Comparison of ENCODE assay signal across 21 mouse cellular contexts in the genomic region with DNA sequence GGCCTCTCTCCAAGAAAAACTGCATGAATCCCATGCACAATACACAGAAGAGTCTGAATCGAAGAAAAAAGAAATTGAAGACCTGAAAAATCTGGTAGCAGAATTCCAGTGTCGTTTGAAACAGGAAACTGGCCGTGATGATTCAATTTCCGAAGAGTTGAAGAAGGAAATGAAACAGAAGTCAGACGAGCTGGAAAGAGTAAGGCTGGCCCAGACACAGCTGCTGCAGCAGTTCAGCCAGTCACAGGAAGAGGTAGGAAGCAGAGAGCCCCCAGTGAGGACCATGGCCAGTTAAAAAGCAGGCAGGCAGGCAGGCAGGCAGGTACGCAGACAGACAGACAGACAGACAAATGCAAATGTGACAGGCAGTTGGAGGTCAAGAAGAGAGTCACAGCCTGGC.
DNase-seq lines count a peak whose midpoint lies in the region; ATAC-seq lines count a peak whose summit lies in the region.
"Had no signal": no experiment of that assay in that cellular context is flagged by ENCODE, and none has a peak within 500 bp of the region (broad histone marks: within the 10 kb centered on the region; RNA-seq: fewer than 3 reads in every experiment).

No protein-coding gene starts in this region.

- DNase-seq in heart, postnatal 4 days: no peak
- peak; percentile 14 for DNase-seq in 416B (ENCODE audit: low read depth)
- DNase-seq in embryonic facial prominence, embryonic 10.5 days (ENCODE audit: low spot score): peak; percentile 43
- DNase-seq in midbrain, embryonic 10.5 days (ENCODE audit: low spot score): no peak
- no peak for DNase-seq in lung, postnatal 4 days
- DNase-seq in cerebellum, adult 18-20 months: no peak
- DNase-seq: adrenal gland, postnatal 14 days; cerebellum, postnatal 25 days; gastrocnemius, postnatal 36 days; layer of hippocampus, adult 9-11 months; liver, postnatal 0 days; right cerebral cortex, adult 18-20 months; spleen, adult 18-20 months; thymus, postnatal 25 days had no signal

- no peaks in the 10 kb centered on the region for H3K9me3 ChIP-seq in heart, embryonic 11.5 days (replicated peaks; ENCODE audit: control insufficient read depth, low read length)
- no peaks in the 10 kb centered on the region for H3K9me3 ChIP-seq in embryonic facial prominence, embryonic 10.5 days
- H3K9me3 ChIP-seq in limb, embryonic 12.5 days: no peaks in the 10 kb centered on the region
- no peaks in the 10 kb centered on the region for H3K9me3 ChIP-seq in midbrain, embryonic 10.5 days (replicated peaks)
- H3K9me3 ChIP-seq: forebrain, embryonic 15.5 days; G1E; hindbrain, embryonic 15.5 days; neural tube, embryonic 15.5 days had no signal

- H3K9ac ChIP-seq in heart, embryonic 11.5 days (ENCODE audit: low read depth, low read length): no peak overlapping the region
- H3K9ac ChIP-seq in limb, embryonic 12.5 days (replicated peaks): no peak overlapping the region
- H3K9ac ChIP-seq: forebrain, embryonic 15.5 days; hindbrain, embryonic 15.5 days; liver, postnatal 0 days; neural tube, embryonic 15.5 days had no signal

- no peaks in the 10 kb centered on the region for H3K27me3 ChIP-seq in heart, embryonic 11.5 days (ENCODE audit: control insufficient read depth, insufficient read depth, low read length)
- H3K27me3 ChIP-seq in embryonic facial prominence, embryonic 10.5 days (replicated peaks; ENCODE audit: low read depth, poor library complexity, severe bottlenecking): no peaks in the 10 kb centered on the region
- H3K27me3 ChIP-seq in limb, embryonic 12.5 days: no peaks in the 10 kb centered on the region
- H3K27me3 ChIP-seq in midbrain, embryonic 10.5 days (ENCODE audit: low read depth, poor library complexity, severe bottlenecking): no peaks in the 10 kb centered on the region
- H3K27me3 ChIP-seq: forebrain, embryonic 15.5 days; hindbrain, embryonic 15.5 days; neural tube, embryonic 15.5 days had no signal

- peaks cover 6% of the 10 kb centered on the region for H3K4me1 ChIP-seq in heart, embryonic 11.5 days (ENCODE audit: control insufficient read depth, insufficient read depth, low read length)
- peaks cover 18% of the 10 kb centered on the region for H3K4me1 ChIP-seq in embryonic facial prominence, embryonic 10.5 days
- H3K4me1 ChIP-seq in limb, embryonic 12.5 days (replicated peaks): peaks cover 10% of the 10 kb centered on the region; the same call in 1 of the 2 replicates
- H3K4me1 ChIP-seq in midbrain, embryonic 10.5 days: no peaks in the 10 kb centered on the region
- H3K4me1 ChIP-seq: forebrain, embryonic 15.5 days; hindbrain, embryonic 15.5 days; megakaryocyte, embryonic 14.5 days had no signal

- peak overlapping the region; percentile 6; the same call in 1 of the 2 replicates for H3K4me2 ChIP-seq in heart, embryonic 11.5 days
- H3K4me2 ChIP-seq in limb, embryonic 12.5 days: no peak overlapping the region
- H3K4me2 ChIP-seq: forebrain, embryonic 15.5 days; hindbrain, embryonic 15.5 days; neural tube, embryonic 15.5 days had no signal

- H3K4me3 ChIP-seq in heart, embryonic 11.5 days (ENCODE audit: low read depth, low read length): no peak overlapping the region
- no peak overlapping the region for H3K4me3 ChIP-seq in embryonic facial prominence, embryonic 10.5 days
- no peak overlapping the region for H3K4me3 ChIP-seq in limb, embryonic 12.5 days (replicated peaks)
- H3K4me3 ChIP-seq in midbrain, embryonic 10.5 days: no peak overlapping the region
- H3K4me3 ChIP-seq: forebrain, embryonic 15.5 days; hindbrain, embryonic 15.5 days; megakaryocyte, embryonic 14.5 days; neural tube, embryonic 15.5 days had no signal

- H3K36me3 ChIP-seq in heart, embryonic 11.5 days (ENCODE audit: control insufficient read depth, insufficient read depth, low read length): no peaks in the 10 kb centered on the region
- no peaks in the 10 kb centered on the region for H3K36me3 ChIP-seq in embryonic facial prominence, embryonic 10.5 days (replicated peaks)
- no peaks in the 10 kb centered on the region for H3K36me3 ChIP-seq in limb, embryonic 12.5 days
- H3K36me3 ChIP-seq in midbrain, embryonic 10.5 days: no peaks in the 10 kb centered on the region
- H3K36me3 ChIP-seq: forebrain, embryonic 15.5 days; G1E; hindbrain, embryonic 15.5 days; neural tube, embryonic 15.5 days had no signal

- peak overlapping the region; percentile 46 for H3K27ac ChIP-seq in heart, embryonic 11.5 days (ENCODE audit: low read depth, low read length)
- H3K27ac ChIP-seq in embryonic facial prominence, embryonic 10.5 days (replicated peaks): peak overlapping the region; percentile 45; the same call in 1 of the 2 replicates
- H3K27ac ChIP-seq in limb, embryonic 12.5 days: 0 out of 2 replicates have a peak overlapping the region, but pooled peaks have one; percentile 5
- no peak overlapping the region for H3K27ac ChIP-seq in midbrain, embryonic 10.5 days (replicated peaks)
- H3K27ac ChIP-seq: forebrain, embryonic 15.5 days; hindbrain, embryonic 15.5 days; neural tube, embryonic 15.5 days had no signal

- peak; percentile 42; the same call in 1 of the 2 replicates for ATAC-seq in heart, embryonic 11.5 days (replicated peaks; ENCODE audit: insufficient number of reproducible peaks, low FRiP score, low TSS enrichment)
- no peak; the same call in 1 of the 2 replicates for ATAC-seq in limb, embryonic 12.5 days (ENCODE audit: insufficient number of reproducible peaks, insufficient read depth, low FRiP score, low TSS enrichment, low read depth)
- ATAC-seq: forebrain, embryonic 15.5 days; liver, postnatal 0 days had no signal

- WGBS in heart, embryonic 11.5 days (ENCODE audit: insufficient replicate concordance): 47% methylated on average over 6 of the region's 6 CpGs
- WGBS in embryonic facial prominence, embryonic 10.5 days: 36% methylated on average over 6 of the region's 6 CpGs
- WGBS in limb, embryonic 12.5 days: 30% methylated on average over 6 of the region's 6 CpGs
- WGBS in midbrain, embryonic 10.5 days: 68% methylated on average over 6 of the region's 6 CpGs

Comparison
In these comparisons a context has a peak if more than half of its experiments do, and no peak if none do; other contexts are left out.
1. DNase-seq: peak in 416B (single experiment) and embryonic facial prominence, embryonic 10.5 days (single experiment); none in heart, postnatal 4 days (single experiment), midbrain, embryonic 10.5 days (single experiment), lung, postnatal 4 days (0 of 2) and cerebellum, adult 18-20 months (0 of 2).